Mouse (Mus musculus) bone marrow, adult 2 months (tissue): ENCODE data around the gene Snx6.

Experiments
- CTCF ChIP-seq: fragments of 200-500 bp; IDR thresholded peaks from 2 replicates; pipeline ENCODE4 v1.5.1; 2011; ENCODE audit warnings: low read length, control low read depth; ENCODE audit not compliant: control insufficient read depth, insufficient read depth
- POLR2A ChIP-seq: fragments of 200-500 bp; IDR thresholded peaks from 2 replicates; pipeline ENCODE4 v1.6.1; 2011; ENCODE audit warnings: low read depth, mild to moderate bottlenecking, control low read depth, low read length, borderline replicate concordance; ENCODE audit not compliant: control insufficient read depth

DNA sequence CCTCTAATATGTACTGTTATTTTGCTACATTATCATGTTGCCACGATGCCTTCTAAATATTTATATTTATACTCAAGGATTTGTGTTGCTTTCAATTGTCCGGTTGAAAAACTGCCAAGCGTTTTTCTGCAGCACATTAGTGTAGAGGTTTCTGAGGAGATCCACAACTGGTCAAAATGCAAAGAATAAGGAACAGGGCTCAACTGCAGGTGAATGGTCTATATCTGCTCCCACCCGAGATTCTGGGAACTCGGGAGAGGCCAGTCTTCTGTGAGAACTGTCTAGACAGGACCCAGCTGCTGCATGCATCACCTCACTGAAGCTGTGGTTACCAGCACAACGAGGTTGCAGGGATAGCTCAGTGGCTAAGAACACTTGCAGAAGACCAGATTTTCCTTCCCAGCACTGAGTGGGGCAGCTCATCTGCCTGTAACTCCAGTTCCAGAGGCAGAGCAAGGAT lies 97.7 kb downstream of the Snx6 start:
- TF ChIP-seq CTCF (no peak), POLR2A (no peak)
